Mouse (Mus musculus) large intestine, adult 2 months (tissue): ENCODE results near the gene C1ql3. TPM values are rescaled to one million over a fixed set of nuclear protein-coding genes. Genes with fewer than 3 reads are reported as not detected.

Source experiments
- DNase-seq: peaks from one replicate; pipeline ENCODE4 v3.0.0-alpha.2; 2012; ENCODE audit warnings: low read depth, low spot score
- polyA plus RNA-seq: library from polyadenylated mRNA; depleted of rRNA; stranded (reverse); fragments of >200 nt; gene quantifications from 2 replicates; pipeline ENCODE4 v1.2.3, GENCODE M21; 2012; rRNA removed

The C1ql3 gene
- polyA plus RNA-seq, 1 experiment, result 0.04 TPM

DNA sequence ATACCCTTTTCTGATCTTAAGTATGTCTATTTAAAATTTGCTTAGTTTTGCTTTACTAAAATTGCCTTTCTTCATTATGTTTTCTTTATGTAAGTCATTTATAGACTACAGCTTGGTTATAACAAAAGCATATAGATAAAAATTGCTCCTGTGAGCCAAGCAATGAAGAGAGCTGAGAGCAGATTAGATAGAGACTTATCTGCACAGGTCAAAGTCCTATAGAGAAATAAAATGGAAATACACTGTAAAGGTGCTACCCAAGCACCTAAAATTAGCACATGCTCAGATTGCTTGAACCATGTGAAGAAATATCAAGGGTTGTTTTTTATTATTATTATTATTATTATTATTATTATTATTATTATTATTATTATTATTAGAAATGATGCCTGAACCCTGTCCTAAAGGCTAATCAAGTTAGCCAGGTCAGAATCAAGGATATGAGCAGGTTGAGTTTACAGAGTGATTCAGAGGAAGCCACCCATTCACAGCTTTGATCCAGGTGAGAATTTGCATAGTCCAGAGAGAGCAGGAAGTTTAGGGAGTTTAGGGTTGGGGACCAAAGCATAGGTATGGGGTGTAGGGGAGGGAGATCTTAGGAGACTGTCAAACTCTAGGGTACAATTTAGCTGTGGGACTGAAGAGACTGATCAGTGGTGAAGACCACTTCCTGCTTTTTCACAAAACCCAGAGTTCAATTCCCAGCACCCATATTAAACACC is 54.7 kb downstream of the C1ql3 start:
- no peak for DNase-seq

Other genes starting within 250 kb of the C1ql3 start
- gene Pter, start 87.8 kb downstream of the C1ql3 start, polyA plus RNA-seq, result 4.7 and 8.4 TPM in 2 replicates